Mouse (Mus musculus): ENCODE data around the gene Akap3. TPM values are rescaled to one million over a fixed set of nuclear protein-coding genes. Genes with fewer than 3 reads are reported as not detected.

Akap3 gene
- not detected in 2 replicates for polyA plus RNA-seq (2011; ENCODE audit: insufficient read depth, insufficient read length, low read depth, missing spikeins)

DNA sequence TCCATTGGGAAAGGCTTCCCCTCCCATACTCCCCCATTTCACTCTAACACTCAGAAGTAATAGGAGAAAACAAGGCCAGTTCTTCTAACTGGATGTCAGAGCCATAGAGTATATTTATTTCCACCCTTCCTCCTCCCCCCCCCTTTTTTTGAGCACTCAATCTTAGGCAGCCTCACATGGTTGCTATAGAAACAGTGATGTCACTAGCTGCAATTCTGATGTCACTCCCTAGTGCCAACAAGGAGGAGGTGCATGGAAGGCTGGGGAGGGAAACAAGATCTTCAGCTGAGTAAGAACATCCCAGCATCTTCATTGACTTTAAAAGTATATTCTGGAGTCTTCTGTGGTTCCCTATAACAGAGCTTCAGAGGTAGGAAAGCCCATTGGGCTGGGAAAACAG is at the start of gene Akap3:
Akap3 (plus strand) TSS at position 218 of the 400 bp plus-strand sequence.
- Histone ChIP-seq H3K9ac (ENCODE audit: low read depth, poor library complexity, severe bottlenecking) (no peak within 1 kb of the TSS), H3K27me3 (ENCODE audit: control insufficient read depth, insufficient read depth, low read length, poor library complexity, severe bottlenecking) (no peaks in the 10 kb centered on the region), H3K4me3 (ENCODE audit: low read depth, low read length) (no peak within 1 kb of the TSS), H3K36me3 (ENCODE audit: control insufficient read depth, insufficient read depth, low read length, poor library complexity, severe bottlenecking) (no peaks in the 10 kb centered on the region), H3K27ac (ENCODE audit: insufficient read depth, low read length) (no peak within 1 kb of the TSS), H3K9me3 (replicated peaks; ENCODE audit: control insufficient read depth, insufficient read depth, low read length, poor library complexity, severe bottlenecking) (no peaks in the 10 kb centered on the region), H3K4me1 (ENCODE audit: control insufficient read depth, insufficient read depth, low read length) (no peaks in the 10 kb centered on the region)
- no peak for TF ChIP-seq CTCF (IDR thresholded peaks at IDR 0.05; ENCODE audit: low read depth, low read length)
- TF ChIP-seq EP300 (IDR thresholded peaks at IDR 0.05; ENCODE audit: insufficient read depth, low read depth, low read length), result no peak
- TF ChIP-seq POLR2A (IDR thresholded peaks at IDR 0.05; ENCODE audit: insufficient read depth, low read length), result no peak

DNA sequence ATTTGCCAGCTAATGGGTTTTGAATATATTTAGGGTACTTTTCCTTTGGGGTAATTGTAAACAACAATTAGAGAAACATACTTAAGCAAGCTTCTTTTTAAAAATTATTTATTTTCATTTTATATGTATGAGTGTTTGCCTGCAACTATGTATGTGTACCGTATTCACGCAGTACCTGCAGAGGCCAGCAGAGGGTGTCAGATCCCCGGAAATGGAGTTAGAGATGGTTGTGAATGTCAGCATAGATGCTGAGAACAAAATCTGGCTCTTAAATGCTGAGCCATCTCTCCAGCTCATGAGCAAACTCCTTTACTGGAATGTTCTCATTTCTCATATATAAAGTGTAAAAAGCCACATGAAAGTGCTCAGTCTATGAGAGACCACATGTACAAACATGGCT is 46.1 kb upstream of the Akap3 start:
- TF ChIP-seq CTCF (IDR thresholded peaks at IDR 0.05; ENCODE audit: low read depth, low read length) (peak; percentile 41), EP300 (IDR thresholded peaks at IDR 0.05; ENCODE audit: insufficient read depth, low read depth, low read length) (no peak)

DNA sequence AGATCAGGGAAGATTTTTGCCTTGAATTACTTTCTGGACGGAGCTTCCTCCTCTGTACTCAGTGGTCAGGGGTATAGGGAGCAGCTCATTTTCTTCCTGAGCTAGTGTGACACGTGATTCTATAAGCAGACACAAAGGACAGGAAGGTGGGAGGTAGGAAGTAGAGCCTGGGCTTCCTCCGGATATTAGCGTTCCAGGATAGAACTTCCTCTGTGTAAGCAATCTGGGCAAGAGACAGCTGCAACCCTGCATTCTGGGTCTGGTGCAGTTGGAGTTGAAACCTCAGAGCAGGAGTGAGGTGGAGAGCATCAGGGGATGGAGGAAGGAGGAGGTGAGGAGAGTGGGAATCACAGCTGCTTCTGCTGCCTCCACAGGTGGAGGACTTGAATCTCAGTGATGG is 44.8 kb upstream of the Akap3 start:
- H3K27me3 ChIP-seq (ENCODE audit: control insufficient read depth, insufficient read depth, low read length, poor library complexity, severe bottlenecking), result no peaks in the 10 kb centered on the region
- no peak overlapping the region for H3K9ac ChIP-seq (ENCODE audit: low read depth, poor library complexity, severe bottlenecking)
- H3K9me3 ChIP-seq (replicated peaks; ENCODE audit: control insufficient read depth, insufficient read depth, low read length, poor library complexity, severe bottlenecking), result no peaks in the 10 kb centered on the region
- H3K27ac ChIP-seq (ENCODE audit: insufficient read depth, low read length), result no peak overlapping the region
- no peaks in the 10 kb centered on the region for H3K36me3 ChIP-seq (ENCODE audit: control insufficient read depth, insufficient read depth, low read length, poor library complexity, severe bottlenecking)
- H3K4me3 ChIP-seq (ENCODE audit: low read depth, low read length), result no peak overlapping the region
- H3K4me1 ChIP-seq (ENCODE audit: control insufficient read depth, insufficient read depth, low read length), result no peaks in the 10 kb centered on the region
- TF ChIP-seq CTCF (IDR thresholded peaks at IDR 0.05; ENCODE audit: low read depth, low read length), result no peak
- no peak for TF ChIP-seq EP300 (IDR thresholded peaks at IDR 0.05; ENCODE audit: insufficient read depth, low read depth, low read length)
- no peak for TF ChIP-seq POLR2A (IDR thresholded peaks at IDR 0.05; ENCODE audit: insufficient read depth, low read length)

More for the DNA sequence above, 46.1 kb upstream of the Akap3 start:
- Histone ChIP-seq H3K4me3 (ENCODE audit: low read depth, low read length) (no peak overlapping the region), H3K27me3 (ENCODE audit: control insufficient read depth, insufficient read depth, low read length, poor library complexity, severe bottlenecking) (no peaks in the 10 kb centered on the region), H3K27ac (ENCODE audit: insufficient read depth, low read length) (no peak overlapping the region), H3K9ac (ENCODE audit: low read depth, poor library complexity, severe bottlenecking) (no peak overlapping the region), H3K4me1 (ENCODE audit: control insufficient read depth, insufficient read depth, low read length) (no peaks in the 10 kb centered on the region), H3K36me3 (ENCODE audit: control insufficient read depth, insufficient read depth, low read length, poor library complexity, severe bottlenecking) (no peaks in the 10 kb centered on the region), H3K9me3 (replicated peaks; ENCODE audit: control insufficient read depth, insufficient read depth, low read length, poor library complexity, severe bottlenecking) (no peaks in the 10 kb centered on the region)

DNA sequence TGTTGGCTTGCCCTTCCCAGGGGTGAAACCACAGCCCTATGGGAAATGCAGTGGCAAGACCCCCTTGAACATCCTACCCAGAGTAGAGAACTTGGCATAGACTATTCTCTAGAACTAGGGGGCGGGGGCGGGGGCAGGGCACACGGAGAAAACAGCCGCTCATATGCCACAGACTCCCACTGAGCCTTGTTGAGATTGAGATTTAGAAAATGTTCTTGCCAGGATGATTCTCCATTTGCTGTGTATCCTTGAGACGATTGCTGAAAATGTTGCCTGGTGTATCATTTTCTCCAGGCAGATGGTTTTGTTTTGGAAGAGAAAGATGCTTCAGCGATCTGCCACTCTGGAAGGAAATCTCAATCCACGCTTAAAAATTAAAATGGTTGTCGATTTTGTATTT is 44.3 kb upstream of the Akap3 start:
- TF ChIP-seq POLR2A (IDR thresholded peaks at IDR 0.05; ENCODE audit: insufficient read depth, low read length), result no peak
- TF ChIP-seq EP300 (IDR thresholded peaks at IDR 0.05; ENCODE audit: insufficient read depth, low read depth, low read length), result no peak
- TF ChIP-seq CTCF (IDR thresholded peaks at IDR 0.05; ENCODE audit: low read depth, low read length), result no peak

DNA sequence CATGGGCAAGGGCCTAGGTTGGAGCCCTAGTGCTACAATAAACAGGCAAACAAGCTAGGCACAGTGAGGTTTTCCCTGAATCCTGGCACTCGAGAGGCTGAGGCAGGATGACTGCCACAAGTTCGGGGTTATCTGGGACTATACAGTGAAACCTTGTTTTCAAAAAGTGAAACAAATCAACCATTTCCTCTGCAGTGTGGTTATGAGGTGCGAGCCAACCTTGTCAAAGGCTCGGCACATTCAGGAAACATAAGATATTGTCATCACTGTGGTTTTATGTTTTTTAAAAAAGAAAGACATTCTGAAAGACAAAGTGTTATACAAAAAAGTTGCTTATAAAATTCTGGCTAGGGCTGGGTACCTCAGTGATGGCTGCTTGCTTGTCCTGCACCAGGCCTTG is 41.4 kb upstream of the Akap3 start:
- Histone ChIP-seq H3K27ac (ENCODE audit: insufficient read depth, low read length) (no peak overlapping the region), H3K36me3 (ENCODE audit: control insufficient read depth, insufficient read depth, low read length, poor library complexity, severe bottlenecking) (no peaks in the 10 kb centered on the region), H3K27me3 (ENCODE audit: control insufficient read depth, insufficient read depth, low read length, poor library complexity, severe bottlenecking) (no peaks in the 10 kb centered on the region), H3K9ac (ENCODE audit: low read depth, poor library complexity, severe bottlenecking) (no peak overlapping the region), H3K4me3 (ENCODE audit: low read depth, low read length) (no peak overlapping the region), H3K4me1 (ENCODE audit: control insufficient read depth, insufficient read depth, low read length) (no peaks in the 10 kb centered on the region), H3K9me3 (replicated peaks; ENCODE audit: control insufficient read depth, insufficient read depth, low read length, poor library complexity, severe bottlenecking) (no peaks in the 10 kb centered on the region)
- TF ChIP-seq POLR2A (IDR thresholded peaks at IDR 0.05; ENCODE audit: insufficient read depth, low read length) (no peak), CTCF (IDR thresholded peaks at IDR 0.05; ENCODE audit: low read depth, low read length) (no peak)

More for the DNA sequence above, 44.3 kb upstream of the Akap3 start:
- Histone ChIP-seq H3K27ac (ENCODE audit: insufficient read depth, low read length) (no peak overlapping the region), H3K9ac (ENCODE audit: low read depth, poor library complexity, severe bottlenecking) (no peak overlapping the region), H3K4me3 (ENCODE audit: low read depth, low read length) (no peak overlapping the region), H3K27me3 (ENCODE audit: control insufficient read depth, insufficient read depth, low read length, poor library complexity, severe bottlenecking) (no peaks in the 10 kb centered on the region), H3K36me3 (ENCODE audit: control insufficient read depth, insufficient read depth, low read length, poor library complexity, severe bottlenecking) (no peaks in the 10 kb centered on the region), H3K4me1 (ENCODE audit: control insufficient read depth, insufficient read depth, low read length) (no peaks in the 10 kb centered on the region), H3K9me3 (replicated peaks; ENCODE audit: control insufficient read depth, insufficient read depth, low read length, poor library complexity, severe bottlenecking) (no peaks in the 10 kb centered on the region)

DNA sequence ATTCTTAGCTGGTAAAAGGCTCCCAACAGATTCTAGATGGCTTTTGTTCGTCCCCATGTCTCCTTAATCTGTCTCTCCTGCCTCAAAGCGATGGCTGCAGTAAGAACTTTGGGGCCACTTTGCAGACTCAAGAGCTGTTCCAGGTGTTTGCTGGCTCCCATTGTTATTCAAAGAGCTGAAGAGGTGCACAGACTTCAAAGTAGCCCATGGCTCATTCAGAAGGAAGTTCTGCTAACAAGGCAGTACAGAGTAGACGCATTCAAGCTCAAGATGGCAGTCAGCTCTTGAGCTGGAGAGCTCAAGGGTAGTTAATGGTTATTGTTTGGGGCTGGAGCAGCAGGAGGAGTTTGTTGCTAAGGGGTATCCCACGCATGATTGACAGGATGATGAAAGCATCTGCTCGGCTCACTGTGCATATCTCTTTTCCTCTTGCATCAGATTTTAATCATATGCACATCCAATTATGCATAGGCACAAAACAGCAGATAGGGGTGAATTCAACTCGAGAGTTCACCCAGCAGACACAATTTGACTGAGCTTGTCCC is 37.6 kb upstream of the Akap3 start:
- no peak for TF ChIP-seq CTCF (IDR thresholded peaks at IDR 0.05; ENCODE audit: low read depth, low read length)
- TF ChIP-seq EP300 (IDR thresholded peaks at IDR 0.05; ENCODE audit: insufficient read depth, low read depth, low read length), result no peak
- no peak for TF ChIP-seq POLR2A (IDR thresholded peaks at IDR 0.05; ENCODE audit: insufficient read depth, low read length)
- no peaks in the 10 kb centered on the region for H3K36me3 ChIP-seq (ENCODE audit: control insufficient read depth, insufficient read depth, low read length, poor library complexity, severe bottlenecking)
- H3K9ac ChIP-seq (ENCODE audit: low read depth, poor library complexity, severe bottlenecking), result no peak overlapping the region
- no peak overlapping the region for H3K27ac ChIP-seq (ENCODE audit: insufficient read depth, low read length)
- no peaks in the 10 kb centered on the region for H3K27me3 ChIP-seq (ENCODE audit: control insufficient read depth, insufficient read depth, low read length, poor library complexity, severe bottlenecking)
- no peaks in the 10 kb centered on the region for H3K4me1 ChIP-seq (ENCODE audit: control insufficient read depth, insufficient read depth, low read length)
- H3K9me3 ChIP-seq (replicated peaks; ENCODE audit: control insufficient read depth, insufficient read depth, low read length, poor library complexity, severe bottlenecking), result no peaks in the 10 kb centered on the region
- no peak overlapping the region for H3K4me3 ChIP-seq (ENCODE audit: low read depth, low read length)
